Mouse (Mus musculus) embryonic stem cell, embryonic (primary cell): Measurements from ENCODE around the gene Rbfox1.

ENCODE experiments used
- CTCF ChIA-PET, 4 experiments: fragments of 300-600 bp in 2 of 4; fragments of 350-600 bp in 2 of 4; sonication (Branson Sonifier 250); formaldehyde crosslinking; loops; one replicate each; lab custom pipeline; 2022; ENCODE audit warnings: inconsistent platforms in 2 of 4; lab: Charles Lee
- POLR2A ChIA-PET, 4 experiments: fragments of 300-600 bp in 2 of 4; fragments of 350-600 bp in 2 of 4; sonication (Branson Sonifier 250); formaldehyde crosslinking; loops; one replicate each; lab custom pipeline; 2022; ENCODE audit warnings: antibody characterized with exemption in 4 of 4, inconsistent platforms in 1 of 4; lab: Charles Lee

The Rbfox1 gene

GRCm38 (mm10) chr16:7193535-7193934 is 1308.4 kb downstream of the Rbfox1 start:
- ChIA-PET CTCF (no interaction called here), POLR2A (interaction anchor here in 1 of 4 experiments (1.0 kb wide), 1 partner anchor 468 kb away, joined by 3 read pairs; no protein-coding TSS in a partner anchor)

GRCm38 (mm10) chr16:7197953-7198352 is 1312.8 kb downstream of the Rbfox1 start:
- ChIA-PET CTCF (interaction anchor here in 1 of 4 experiments (0.5 to 0.6 kb wide), 2 partner anchors 63 to 846 kb away, joined by 3 to 4 read pairs; no protein-coding TSS in a partner anchor), POLR2A (no interaction called here)

- POLR2A ChIA-PET, result no interaction called here
- CTCF ChIA-PET, result no interaction called here
These were observed 1315.1 kb downstream of the Rbfox1 start for GRCm38 (mm10) chr16:7200239-7200638.

DNA sequence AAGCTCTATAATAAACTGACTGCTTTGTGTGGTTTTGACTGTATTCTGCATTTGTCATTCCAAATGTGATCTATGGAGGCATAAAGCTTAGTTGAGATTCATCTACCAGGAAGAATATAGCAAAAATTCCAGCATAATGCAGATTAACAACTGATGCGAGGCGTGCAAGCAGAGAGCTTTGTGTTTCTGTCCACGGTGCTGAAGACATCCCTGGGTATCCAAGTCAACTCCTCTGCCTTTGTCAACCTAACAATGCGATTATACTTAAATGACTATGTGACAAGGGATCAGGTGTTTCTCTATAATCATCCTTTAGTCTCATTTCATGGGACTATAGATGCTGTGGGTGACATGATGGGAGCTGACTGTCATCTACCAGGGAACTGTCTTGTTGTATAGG is 1316.7 kb downstream of the Rbfox1 start:
- POLR2A ChIA-PET, result interaction anchor here in 2 of 4 experiments (0.6 to 1.0 kb wide), 2 partner anchors 38 to 214 kb away, joined by 3 to 4 read pairs; no protein-coding TSS in a partner anchor
- CTCF ChIA-PET, result no interaction called here

GRCm38 (mm10) chr16:7206116-7206900 is 1321.2 kb downstream of the Rbfox1 start:
- POLR2A ChIA-PET, result no interaction called here
- CTCF ChIA-PET, result no interaction called here

DNA sequence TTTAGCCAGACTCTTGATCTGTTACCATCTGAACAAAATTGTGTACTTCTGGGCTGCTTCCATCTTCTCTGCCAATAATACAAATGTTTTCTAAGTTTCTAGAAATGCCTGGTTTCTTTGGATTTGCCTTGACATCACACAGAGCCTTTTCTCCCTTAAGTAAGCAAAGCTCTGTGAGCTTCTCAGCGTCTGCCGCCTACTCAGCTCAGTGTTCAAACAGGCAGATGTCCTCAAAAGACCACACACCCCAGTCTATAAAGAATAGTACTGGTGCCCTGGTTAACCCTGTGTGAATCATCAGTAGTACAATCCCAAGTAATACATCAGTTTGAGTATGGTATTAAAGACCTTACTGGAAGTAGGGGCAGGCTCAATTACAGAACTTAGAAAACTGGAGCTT is 1322.4 kb downstream of the Rbfox1 start:
- CTCF ChIA-PET, result no interaction called here
- POLR2A ChIA-PET, result no interaction called here

DNA sequence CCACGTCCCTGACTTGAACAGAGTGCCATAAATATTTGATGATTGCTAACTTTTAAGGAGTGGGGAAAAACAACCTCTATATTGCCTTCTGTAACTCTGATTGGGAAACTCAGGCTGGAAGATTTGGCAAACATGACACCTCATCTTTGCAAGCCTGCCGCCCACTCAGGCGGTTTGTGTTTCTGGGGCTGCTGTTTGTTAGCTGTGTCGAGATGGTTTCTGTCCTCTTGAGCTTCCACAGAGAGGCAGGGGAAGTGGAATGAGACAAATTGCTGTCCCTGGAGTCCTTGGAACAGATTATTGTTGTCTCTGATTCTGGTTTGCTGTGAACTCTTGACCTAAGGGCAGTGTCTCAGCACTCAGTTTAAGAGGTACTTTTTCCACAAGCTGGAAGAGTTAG is 1327.6 kb downstream of the Rbfox1 start:
- POLR2A ChIA-PET, result no interaction called here

DNA sequence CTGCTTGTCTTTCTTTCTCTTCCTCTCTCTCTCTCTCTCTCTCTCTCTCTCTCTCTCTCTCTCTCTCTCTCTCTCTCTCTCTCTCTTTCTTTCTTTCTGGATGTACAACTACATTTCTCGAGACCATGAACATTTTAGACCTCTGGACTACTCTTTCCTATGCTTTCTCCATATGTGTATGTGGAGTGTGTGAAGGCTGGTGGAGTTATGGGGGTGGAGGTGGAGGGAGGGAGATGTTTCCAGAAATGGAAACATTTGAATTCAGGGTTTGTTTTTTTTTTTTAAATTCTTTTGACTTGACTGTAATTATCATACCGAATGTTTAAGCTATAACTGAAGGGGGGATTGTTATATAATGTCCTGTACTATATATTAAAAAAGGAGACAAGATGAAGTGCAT is 1338.1 kb downstream of the Rbfox1 start:
- POLR2A ChIA-PET, result no interaction called here
- CTCF ChIA-PET, result no interaction called here

More for the DNA sequence above, 1327.6 kb downstream of the Rbfox1 start:
- CTCF ChIA-PET, result no interaction called here

GRCm38 (mm10) chr16:7226000-7226399 is 1340.8 kb downstream of the Rbfox1 start:
- ChIA-PET CTCF (no interaction called here), POLR2A (no interaction called here)

DNA sequence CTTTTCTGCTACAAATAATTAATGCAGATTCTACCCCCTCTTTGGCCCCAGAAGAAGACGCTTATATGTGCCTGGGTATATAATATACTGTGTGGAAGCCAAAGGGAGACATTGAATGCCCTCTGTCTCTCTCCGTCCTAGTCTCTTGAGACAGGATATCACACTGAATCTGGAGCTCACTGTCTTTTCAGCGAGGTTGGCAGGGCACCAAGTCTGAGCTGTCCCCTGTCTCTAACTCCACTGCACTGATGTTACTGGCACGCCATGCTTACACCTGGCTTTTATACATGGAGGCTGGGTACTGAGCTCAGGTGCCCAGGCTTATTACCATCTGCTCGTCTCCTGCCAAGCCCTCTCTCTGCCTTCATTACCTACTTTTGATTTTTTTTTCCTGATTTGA is 1343.1 kb downstream of the Rbfox1 start:
- ChIA-PET POLR2A (interaction anchor here in 1 of 4 experiments (0.7 kb wide), 1 partner anchor 21 kb away, joined by 3 read pairs; no protein-coding TSS in a partner anchor), CTCF (interaction anchor here in 1 of 4 experiments (0.5 kb wide), 1 partner anchor 1132 kb away, joined by 3 read pairs; no protein-coding TSS in a partner anchor)

DNA sequence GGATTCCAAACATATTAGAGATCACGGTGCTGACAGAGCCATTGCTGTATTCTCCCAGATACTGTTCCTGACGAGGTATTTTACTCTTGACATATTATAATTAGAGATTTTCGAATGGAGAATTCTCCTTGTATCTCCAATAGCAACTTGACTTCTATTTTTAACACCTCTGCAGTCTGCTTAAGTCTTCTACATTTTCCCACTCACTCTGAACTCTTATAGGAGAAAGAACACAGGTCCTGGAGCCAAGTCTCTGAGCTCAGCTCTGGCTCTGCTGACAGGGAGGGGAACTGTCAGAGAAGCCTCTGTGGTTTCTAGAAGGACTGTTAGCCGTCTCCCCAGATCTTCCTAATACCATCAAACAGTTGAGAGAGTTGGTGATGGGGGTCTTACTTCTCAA is 1344.1 kb downstream of the Rbfox1 start:
- ChIA-PET POLR2A (no interaction called here), CTCF (no interaction called here)

DNA sequence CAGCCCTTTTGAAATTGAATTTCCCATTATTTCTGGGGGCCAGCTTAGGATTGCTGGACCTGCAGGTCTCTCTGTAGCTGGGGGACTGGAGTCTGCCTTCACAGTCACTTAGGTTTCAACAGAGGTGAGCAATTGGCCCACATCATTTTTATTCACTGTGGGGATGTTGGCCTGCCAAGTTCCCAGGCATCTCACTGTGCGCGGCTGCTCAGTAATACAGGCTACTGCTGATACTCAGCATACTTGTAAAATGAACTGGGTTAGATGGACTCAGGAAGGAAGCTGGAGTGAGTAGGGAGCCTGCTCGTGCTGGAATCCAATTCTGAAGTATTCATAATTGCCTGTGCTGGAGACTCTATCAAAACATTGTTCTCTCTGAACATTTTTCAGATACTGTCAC is 1356.5 kb downstream of the Rbfox1 start:
- ChIA-PET POLR2A (no interaction called here), CTCF (no interaction called here)

- ChIA-PET POLR2A (no interaction called here), CTCF (no interaction called here)
These were observed 1357.3 kb downstream of the Rbfox1 start for GRCm38 (mm10) chr16:7242501-7242900.

DNA sequence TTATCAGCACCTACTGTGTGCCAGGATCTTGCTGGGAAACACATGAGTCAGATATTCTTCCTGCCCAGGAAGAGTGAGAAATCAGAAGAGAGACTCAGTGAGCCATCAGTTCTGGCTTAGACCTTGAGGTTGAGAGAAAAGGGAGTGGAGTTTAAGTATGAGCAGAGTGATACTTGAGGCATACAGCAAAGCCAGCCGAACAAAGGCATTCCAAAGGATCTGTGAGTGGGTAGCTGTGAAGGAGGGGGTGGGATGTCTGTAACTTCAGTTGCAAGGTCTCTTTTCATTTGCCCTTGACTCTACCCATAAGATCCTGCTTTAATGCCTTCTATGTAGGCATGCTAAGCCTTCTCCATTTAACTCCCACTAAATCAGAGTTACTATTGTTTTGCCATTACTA is 1359.2 kb downstream of the Rbfox1 start:
- ChIA-PET CTCF (interaction anchor here in 1 of 4 experiments (1.1 kb wide), 1 partner anchor 32 kb away, joined by 3 read pairs; no protein-coding TSS in a partner anchor), POLR2A (no interaction called here)

DNA sequence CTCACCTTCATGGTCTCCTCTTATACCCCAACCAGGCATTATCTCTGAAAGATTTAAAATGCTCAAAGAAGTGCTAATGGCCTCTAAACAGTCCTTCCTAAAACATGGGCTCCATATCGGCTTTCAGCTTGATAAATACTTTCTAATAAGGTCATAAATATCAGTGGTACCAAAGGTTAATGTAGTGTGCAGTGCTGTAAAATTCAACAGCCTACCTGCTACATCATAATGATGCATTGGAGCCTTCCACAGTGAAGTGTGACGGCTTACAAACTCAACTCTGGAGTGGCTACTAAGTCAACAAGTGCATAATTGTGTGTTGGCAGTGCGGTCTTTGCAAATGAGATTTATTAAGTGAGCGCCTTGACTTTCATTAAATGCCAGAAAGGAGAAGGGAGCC is 1366.5 kb downstream of the Rbfox1 start:
- ChIA-PET POLR2A (no interaction called here), CTCF (no interaction called here)

DNA sequence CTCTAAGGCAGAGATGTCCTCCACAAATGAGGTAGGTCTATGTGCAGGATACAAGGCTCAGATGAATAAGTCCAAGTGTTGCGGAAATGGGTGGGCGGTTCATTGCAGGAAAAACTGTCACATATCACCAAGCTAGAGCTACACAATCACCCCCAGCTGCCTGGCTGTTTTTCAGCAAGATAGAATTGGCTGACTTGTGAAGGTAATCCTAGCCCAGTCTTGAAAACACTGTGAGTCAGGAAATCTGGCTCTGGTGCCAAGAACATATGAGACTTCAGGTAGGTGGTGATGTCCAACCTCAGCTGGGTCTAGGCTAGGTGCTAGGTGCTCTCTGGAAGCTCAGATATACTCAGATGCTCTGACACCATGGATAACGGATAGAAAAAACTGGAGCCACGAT is 1372.2 kb downstream of the Rbfox1 start:
- CTCF ChIA-PET, result interaction anchor here in 1 of 4 experiments (0.7 to 0.9 kb wide), 2 partner anchors 19 to 29 kb away, joined by 3 to 4 read pairs; no protein-coding TSS in a partner anchor
- POLR2A ChIA-PET, result no interaction called here

GRCm38 (mm10) chr16:7263261-7263660 is 1378.1 kb downstream of the Rbfox1 start:
- ChIA-PET CTCF (no interaction called here), POLR2A (interaction anchor here in 1 of 4 experiments (0.7 kb wide), 1 partner anchor 11 kb away, joined by 5 read pairs; no protein-coding TSS in a partner anchor)

- POLR2A ChIA-PET, result no interaction called here
- CTCF ChIA-PET, result no interaction called here
These were observed 1380.6 kb downstream of the Rbfox1 start for GRCm38 (mm10) chr16:7265715-7266114.

DNA sequence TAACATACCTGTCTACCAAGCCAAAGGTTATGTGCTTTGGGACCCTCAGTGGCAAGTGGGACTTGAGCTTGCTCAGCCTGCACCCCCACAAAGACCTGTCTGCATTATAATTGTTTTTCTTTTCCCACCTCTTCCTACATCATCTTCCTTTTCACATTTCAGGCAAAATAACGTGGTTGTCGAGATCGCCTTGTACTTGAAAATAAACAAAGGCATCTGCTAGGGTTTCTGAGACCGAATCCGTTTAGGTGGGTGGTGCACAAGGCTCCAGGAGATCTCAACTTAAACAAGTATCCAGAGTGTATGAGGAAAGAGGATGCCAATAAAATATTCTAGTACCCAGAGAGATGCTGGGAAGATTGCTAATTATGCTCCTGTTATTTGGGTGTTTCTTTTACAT is 1390.3 kb downstream of the Rbfox1 start:
- ChIA-PET CTCF (interaction anchor here (0.6 to 1.1 kb wide), 13 partner anchors 8 to 772 kb away, joined by 3 to 9 read pairs (median 3); no protein-coding TSS in a partner anchor), POLR2A (no interaction called here)

DNA sequence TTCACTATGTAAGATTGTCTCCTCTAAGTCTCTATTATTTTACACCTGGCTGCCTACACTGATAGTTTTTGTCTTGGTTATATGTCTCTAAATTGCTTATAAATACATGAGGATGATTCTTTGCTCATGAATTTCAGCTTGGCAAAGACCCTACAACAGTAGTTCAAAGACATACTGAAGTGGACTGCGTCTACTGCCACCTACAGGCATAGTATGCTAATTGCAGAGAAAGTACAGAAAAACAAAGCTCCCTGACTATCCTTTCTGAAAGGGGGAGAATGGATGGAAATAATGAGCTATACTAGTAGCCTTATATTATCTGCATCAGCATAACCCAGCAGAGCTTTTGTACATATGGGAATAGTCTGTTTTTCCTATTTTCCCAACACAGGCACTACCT is 1390.7 kb downstream of the Rbfox1 start:
- POLR2A ChIA-PET, result no interaction called here
- CTCF ChIA-PET, result interaction anchor here (0.5 to 1.1 kb wide), 27 partner anchors 8 to 773 kb away, joined by 3 to 11 read pairs (median 3); no protein-coding TSS in a partner anchor
